Mouse (Mus musculus) brain, embryonic 14.5 days (tissue): Measurements from ENCODE around the gene Gnb2.

Experiments used
- CTCF ChIP-seq: fragments of 200-500 bp; IDR thresholded peaks from 2 replicates; pipeline ENCODE4 v1.5.1; 2012; ENCODE audit warnings: inconsistent platforms, mild to moderate bottlenecking, moderate library complexity, borderline replicate concordance; ENCODE audit not compliant: insufficient read depth, insufficient read length; ENCODE audit errors: extremely low read depth
- POLR2A ChIP-seq: fragments of 200-500 bp; IDR thresholded peaks from 2 replicates; pipeline ENCODE4 v1.6.1; 2012; ENCODE audit warnings: mild to moderate bottlenecking, inconsistent platforms, borderline replicate concordance; ENCODE audit not compliant: poor library complexity, insufficient read depth, insufficient read length, severe bottlenecking; ENCODE audit errors: extremely low read depth

DNA sequence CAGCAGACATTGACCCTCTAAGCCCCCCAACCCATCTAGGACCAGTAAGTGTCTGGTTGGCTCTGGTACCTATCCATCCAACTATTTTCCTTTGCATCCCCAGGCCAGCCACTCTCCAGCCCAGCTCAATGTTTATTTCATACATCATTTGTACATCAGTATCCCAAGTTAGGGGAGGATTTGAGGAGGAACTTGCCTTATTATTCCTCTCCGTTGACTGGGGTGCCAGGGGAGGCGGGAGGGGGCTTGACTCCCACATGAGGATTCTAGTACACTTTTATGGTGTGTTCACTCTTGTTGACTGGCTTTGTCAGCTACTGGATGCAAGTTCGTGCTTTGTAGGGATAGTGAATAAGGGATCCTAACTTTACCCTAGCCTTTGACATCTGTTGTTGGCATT, 21.6 kb downstream of the Gnb2 start:
- no peak for TF ChIP-seq CTCF
- no peak for TF ChIP-seq POLR2A
